Mouse (Mus musculus): Measurements from ENCODE around the gene Adm2. TPM values are rescaled to one million over a fixed set of nuclear protein-coding genes. Genes with fewer than 3 reads are reported as not detected.

Gene Adm2
- polyA plus RNA-seq (2012; rRNA removed) = 3.5 and 6.5 TPM in 2 replicates

DNA sequence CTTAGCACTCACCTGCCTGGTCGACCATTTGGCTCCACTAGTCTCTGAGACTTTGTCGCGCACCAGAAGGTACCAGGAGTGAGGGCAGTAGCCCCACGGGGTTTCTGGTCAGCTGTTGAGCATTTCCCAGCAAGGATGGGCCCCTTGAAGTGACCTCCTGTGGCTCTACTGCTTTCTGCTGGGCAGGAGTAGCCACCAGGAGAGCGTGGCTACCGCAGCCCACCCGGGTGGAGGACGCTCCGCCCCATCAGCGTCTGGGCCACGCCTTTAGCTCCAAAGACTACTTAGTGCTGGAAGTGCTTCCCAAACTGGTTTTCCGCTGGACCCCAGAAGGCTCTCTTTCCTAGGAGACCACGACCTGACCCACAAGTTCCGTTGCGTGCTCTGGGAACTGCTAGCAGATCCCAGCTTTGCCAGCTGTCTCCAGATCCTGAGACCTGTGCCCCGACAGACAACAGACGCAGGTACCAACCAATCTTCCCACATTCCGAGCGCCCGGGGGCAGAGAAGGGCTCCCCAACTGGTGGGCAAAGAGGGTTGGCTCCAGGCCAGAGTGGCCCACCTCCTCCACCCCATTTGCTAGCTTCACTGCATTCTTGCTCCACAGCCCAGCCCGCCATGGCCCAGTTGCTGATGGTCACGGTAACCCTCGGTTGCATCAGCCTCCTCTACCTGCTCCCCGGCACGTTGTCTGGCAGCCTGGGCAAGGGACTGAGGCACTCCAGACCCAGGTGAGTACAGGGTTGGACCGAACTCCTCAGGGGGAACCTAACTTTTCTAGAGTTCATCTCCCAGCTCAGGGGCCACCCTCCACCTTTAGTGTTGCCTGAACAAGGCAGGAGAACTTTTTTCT is at the start of gene Adm2:
TSS of gene Adm2 (plus strand) at position 51 of the 853 bp plus-strand sequence.
- Histone ChIP-seq H3K27me3 (ENCODE audit: control insufficient read depth, insufficient read depth, low read length) (peaks cover 1% of the 10 kb centered on the region; the same call in 1 of the 2 replicates), H3K4me3 (ENCODE audit: extremely low read depth, insufficient read depth, insufficient read length) (no peak within 1 kb of the TSS), H3K36me3 (ENCODE audit: control insufficient read depth, insufficient read depth, low read length) (no peaks in the 10 kb centered on the region), H3K27ac (ENCODE audit: insufficient read depth, low read length) (no peak within 1 kb of the TSS), H3K4me1 (ENCODE audit: control insufficient read depth, insufficient read depth, insufficient read length) (no peaks in the 10 kb centered on the region)
- no peak for DNase-seq (ENCODE audit: low read depth in 1 of 2, low spot score in 2 of 2)
- no peak for TF ChIP-seq CTCF (IDR thresholded peaks at IDR 0.05; ENCODE audit: extremely low read depth, insufficient read depth, insufficient read length, insufficient replicate concordance)
- no peak for TF ChIP-seq POLR2A (IDR thresholded peaks at IDR 0.05; ENCODE audit: low read depth, low read length)
- WGBS = 58% methylated on average over 26 of the region's 26 CpGs

DNA sequence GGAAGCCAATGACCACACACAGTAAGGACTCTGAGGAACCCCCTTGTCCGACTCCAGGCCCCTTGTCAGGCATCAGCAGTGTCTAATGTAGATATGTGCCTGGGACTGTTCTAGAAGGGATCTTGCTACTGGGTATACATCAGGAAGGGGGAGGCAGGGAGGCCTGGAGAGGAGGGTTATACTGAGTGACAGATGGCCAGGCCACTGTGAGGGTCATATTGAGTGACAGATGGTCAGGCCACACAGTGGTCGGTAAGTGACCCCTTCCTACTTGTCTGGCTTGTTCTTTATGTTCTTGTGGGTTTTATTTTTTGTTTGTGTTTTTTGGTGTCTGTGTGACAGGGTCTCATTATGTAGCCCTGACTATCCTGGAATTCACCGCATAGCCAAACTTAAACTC is 47.0 kb upstream of the Adm2 start:
- no peaks in the 10 kb centered on the region for H3K27me3 ChIP-seq (ENCODE audit: control insufficient read depth, insufficient read depth, low read length)
- H3K4me1 ChIP-seq (ENCODE audit: control insufficient read depth, insufficient read depth, insufficient read length) = no peaks in the 10 kb centered on the region
- no peak overlapping the region for H3K27ac ChIP-seq (ENCODE audit: insufficient read depth, low read length)
- DNase-seq (ENCODE audit: low read depth in 1 of 2, low spot score in 2 of 2) = no peak
- TF ChIP-seq CTCF (IDR thresholded peaks at IDR 0.05; ENCODE audit: extremely low read depth, insufficient read depth, insufficient read length, insufficient replicate concordance) (no peak), POLR2A (IDR thresholded peaks at IDR 0.05; ENCODE audit: low read depth, low read length) (no peak)
- H3K36me3 ChIP-seq (ENCODE audit: control insufficient read depth, insufficient read depth, low read length) = peaks cover 18% of the 10 kb centered on the region
- 99% methylated on average over 3 of the region's 3 CpGs for WGBS
- H3K4me3 ChIP-seq (ENCODE audit: extremely low read depth, insufficient read depth, insufficient read length) = no peak overlapping the region

GRCm38 (mm10) chr15:89277366-89277765 is 45.2 kb upstream of the Adm2 start:
- no peak for TF ChIP-seq CTCF (IDR thresholded peaks at IDR 0.05; ENCODE audit: extremely low read depth, insufficient read depth, insufficient read length, insufficient replicate concordance)
- no peak for TF ChIP-seq POLR2A (IDR thresholded peaks at IDR 0.05; ENCODE audit: low read depth, low read length)
- Histone ChIP-seq H3K4me1 (ENCODE audit: control insufficient read depth, insufficient read depth, insufficient read length) (no peaks in the 10 kb centered on the region; the same call in 1 of the 2 replicates), H3K27ac (ENCODE audit: insufficient read depth, low read length) (no peak overlapping the region), H3K36me3 (ENCODE audit: control insufficient read depth, insufficient read depth, low read length) (peaks cover 25% of the 10 kb centered on the region), H3K4me3 (ENCODE audit: extremely low read depth, insufficient read depth, insufficient read length) (no peak overlapping the region), H3K27me3 (ENCODE audit: control insufficient read depth, insufficient read depth, low read length) (no peaks in the 10 kb centered on the region)
- WGBS = 93% methylated on average over 4 of the region's 4 CpGs
- DNase-seq (ENCODE audit: low read depth in 1 of 2, low spot score in 2 of 2) = no peak

GRCm38 (mm10) chr15:89282546-89282945 is 40.0 kb upstream of the Adm2 start:
- 76% methylated on average over 6 of the region's 6 CpGs for WGBS
- DNase-seq (ENCODE audit: low read depth in 1 of 2, low spot score in 2 of 2) = peak in 1 of 2 experiments; percentile 38
- Histone ChIP-seq H3K36me3 (ENCODE audit: control insufficient read depth, insufficient read depth, low read length) (peaks cover 23% of the 10 kb centered on the region), H3K27ac (ENCODE audit: insufficient read depth, low read length) (no peak overlapping the region), H3K4me1 (ENCODE audit: control insufficient read depth, insufficient read depth, insufficient read length) (no peaks in the 10 kb centered on the region; the same call in 1 of the 2 replicates), H3K27me3 (ENCODE audit: control insufficient read depth, insufficient read depth, low read length) (no peaks in the 10 kb centered on the region), H3K4me3 (ENCODE audit: extremely low read depth, insufficient read depth, insufficient read length) (no peak overlapping the region)
- no peak for TF ChIP-seq CTCF (IDR thresholded peaks at IDR 0.05; ENCODE audit: extremely low read depth, insufficient read depth, insufficient read length, insufficient replicate concordance)
- no peak for TF ChIP-seq POLR2A (IDR thresholded peaks at IDR 0.05; ENCODE audit: low read depth, low read length)

DNA sequence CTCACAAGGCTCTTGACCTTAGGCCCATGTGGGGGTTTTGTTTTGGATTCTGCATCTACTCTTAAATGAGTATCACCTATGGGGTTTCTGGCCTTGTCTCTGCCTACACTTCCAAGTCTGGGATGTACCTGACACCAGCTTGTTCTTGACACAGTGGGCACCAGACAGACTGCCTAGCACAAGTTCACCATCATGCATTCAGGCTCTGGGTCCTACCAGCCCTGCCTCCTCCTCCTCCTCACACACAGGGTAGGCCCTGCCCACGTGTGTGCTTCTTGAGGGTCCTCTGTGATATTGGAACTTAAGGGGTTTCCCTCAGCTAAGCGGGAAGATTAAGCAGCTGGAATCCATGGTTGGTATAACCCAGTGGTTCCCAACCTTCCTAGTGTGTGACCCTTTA is 38.4 kb upstream of the Adm2 start:
- Histone ChIP-seq H3K4me1 (ENCODE audit: control insufficient read depth, insufficient read depth, insufficient read length) (no peaks in the 10 kb centered on the region; the same call in 1 of the 2 replicates), H3K4me3 (ENCODE audit: extremely low read depth, insufficient read depth, insufficient read length) (no peak overlapping the region), H3K36me3 (ENCODE audit: control insufficient read depth, insufficient read depth, low read length) (peaks cover 32% of the 10 kb centered on the region), H3K27me3 (ENCODE audit: control insufficient read depth, insufficient read depth, low read length) (no peaks in the 10 kb centered on the region), H3K27ac (ENCODE audit: insufficient read depth, low read length) (no peak overlapping the region)
- no peak for DNase-seq (ENCODE audit: low read depth in 1 of 2, low spot score in 2 of 2)
- TF ChIP-seq CTCF (IDR thresholded peaks at IDR 0.05; ENCODE audit: extremely low read depth, insufficient read depth, insufficient read length, insufficient replicate concordance) (no peak), POLR2A (IDR thresholded peaks at IDR 0.05; ENCODE audit: low read depth, low read length) (no peak)
- 88% methylated on average over 2 of the region's 2 CpGs for WGBS

DNA sequence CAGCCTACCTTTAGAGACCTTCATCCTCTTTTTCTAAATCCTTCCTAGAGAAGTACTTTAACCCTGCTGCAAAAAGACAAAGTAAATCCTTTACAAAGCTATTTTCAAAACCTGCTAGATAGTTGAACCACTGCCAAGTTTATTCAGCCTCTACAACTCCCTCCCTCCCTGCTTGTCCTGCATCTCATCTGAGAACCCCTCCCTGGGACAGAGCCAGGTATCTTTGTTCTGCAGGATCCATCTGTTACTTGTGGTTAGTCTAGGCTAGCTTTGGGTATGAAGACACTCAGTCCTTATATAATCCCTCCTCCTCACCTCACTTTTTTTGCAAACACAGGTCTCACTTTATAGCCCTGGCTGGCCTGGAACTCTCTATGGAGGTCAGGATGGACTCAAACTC is 37.5 kb upstream of the Adm2 start:
- Histone ChIP-seq H3K27me3 (ENCODE audit: control insufficient read depth, insufficient read depth, low read length) (no peaks in the 10 kb centered on the region), H3K36me3 (ENCODE audit: control insufficient read depth, insufficient read depth, low read length) (peaks cover 35% of the 10 kb centered on the region), H3K4me3 (ENCODE audit: extremely low read depth, insufficient read depth, insufficient read length) (no peak overlapping the region), H3K27ac (ENCODE audit: insufficient read depth, low read length) (no peak overlapping the region), H3K4me1 (ENCODE audit: control insufficient read depth, insufficient read depth, insufficient read length) (no peaks in the 10 kb centered on the region; the same call in 1 of the 2 replicates)
- TF ChIP-seq CTCF (IDR thresholded peaks at IDR 0.05; ENCODE audit: extremely low read depth, insufficient read depth, insufficient read length, insufficient replicate concordance) = no peak
- no peak for TF ChIP-seq POLR2A (IDR thresholded peaks at IDR 0.05; ENCODE audit: low read depth, low read length)
- no peak for DNase-seq (ENCODE audit: low read depth in 1 of 2, low spot score in 2 of 2)

GRCm38 (mm10) chr15:89285478-89285877 is 37.0 kb upstream of the Adm2 start:
- WGBS = 86% methylated on average over 5 of the region's 5 CpGs
- TF ChIP-seq POLR2A (IDR thresholded peaks at IDR 0.05; ENCODE audit: low read depth, low read length) = no peak
- no peak for TF ChIP-seq CTCF (IDR thresholded peaks at IDR 0.05; ENCODE audit: extremely low read depth, insufficient read depth, insufficient read length, insufficient replicate concordance)
- Histone ChIP-seq H3K36me3 (ENCODE audit: control insufficient read depth, insufficient read depth, low read length) (peaks cover 34% of the 10 kb centered on the region), H3K4me1 (ENCODE audit: control insufficient read depth, insufficient read depth, insufficient read length) (no peaks in the 10 kb centered on the region; the same call in 1 of the 2 replicates), H3K27me3 (ENCODE audit: control insufficient read depth, insufficient read depth, low read length) (no peaks in the 10 kb centered on the region), H3K27ac (ENCODE audit: insufficient read depth, low read length) (no peak overlapping the region), H3K4me3 (ENCODE audit: extremely low read depth, insufficient read depth, insufficient read length) (no peak overlapping the region)
- DNase-seq (ENCODE audit: low read depth in 1 of 2, low spot score in 2 of 2) = no peak
